Mouse (Mus musculus) hindbrain, embryonic 12.5 days (tissue): ENCODE measurements around the gene Pou3f3. TPM values are rescaled to one million over a fixed set of nuclear protein-coding genes. Genes with fewer than 3 reads are reported as not detected.

Experiments used
- ATAC-seq: fragments of 200-750 bp; cut with Nextera tagmentation; 2 replicates; pipeline ENCODE4 v1.8.0; 2017; ENCODE audit warnings: moderate TSS enrichment; ENCODE audit not compliant: low FRiP score
- H3K27ac ChIP-seq: fragments of 300-500 bp; sonication (generic); 2 replicates; pipeline ENCODE4 v1.5.1; 2016; ENCODE audit warnings: mild to moderate bottlenecking
- H3K27me3 ChIP-seq: fragments of 300-500 bp; sonication (generic); 2 replicates; pipeline ENCODE4 v1.6.1; 2016; ENCODE audit warnings: mild to moderate bottlenecking
- H3K36me3 ChIP-seq: fragments of 300-500 bp; sonication (generic); 2 replicates; pipeline ENCODE4 v1.6.1; 2016; ENCODE audit warnings: mild to moderate bottlenecking
- H3K4me1 ChIP-seq: fragments of 300-500 bp; sonication (generic); 2 replicates; pipeline ENCODE4 v1.6.1; 2016
- H3K4me2 ChIP-seq: fragments of 300-500 bp; sonication (generic); replicated peaks from 2 replicates; pipeline ENCODE4 v1.6.1; 2016; ENCODE audit warnings: mild to moderate bottlenecking
- H3K4me3 ChIP-seq: fragments of 300-500 bp; sonication (generic); 2 replicates; pipeline ENCODE4 v1.5.1; 2016; ENCODE audit warnings: mild to moderate bottlenecking
- H3K9ac ChIP-seq: fragments of 300-500 bp; sonication (generic); 2 replicates; pipeline ENCODE4 v1.6.1; 2016; ENCODE audit warnings: mild to moderate bottlenecking, moderate library complexity
- H3K9me3 ChIP-seq: fragments of 300-500 bp; sonication (generic); replicated peaks from 2 replicates; pipeline ENCODE4 v1.6.1; 2016; ENCODE audit warnings: mild to moderate bottlenecking
- WGBS: fragments of 180-500 bp; shearing (Covaris S2); methylation state at CpG from one replicate; pipeline ENCODE4 v1.1.7; 2016; 5-methylcytosine and 5-hydroxymethylcytosine counted together
- polyA plus RNA-seq: library from polyadenylated mRNA; unstranded; fragments of >200 nt; fragmentation: Nextera tagmentation; extraction: Ambion mirVana; gene quantifications from 2 replicates; pipeline ENCODE4 v1.2.1, GENCODE M21; 2016

The Pou3f3 gene
- polyA plus RNA-seq, result 28.8 and 29.2 TPM in 2 replicates

DNA sequence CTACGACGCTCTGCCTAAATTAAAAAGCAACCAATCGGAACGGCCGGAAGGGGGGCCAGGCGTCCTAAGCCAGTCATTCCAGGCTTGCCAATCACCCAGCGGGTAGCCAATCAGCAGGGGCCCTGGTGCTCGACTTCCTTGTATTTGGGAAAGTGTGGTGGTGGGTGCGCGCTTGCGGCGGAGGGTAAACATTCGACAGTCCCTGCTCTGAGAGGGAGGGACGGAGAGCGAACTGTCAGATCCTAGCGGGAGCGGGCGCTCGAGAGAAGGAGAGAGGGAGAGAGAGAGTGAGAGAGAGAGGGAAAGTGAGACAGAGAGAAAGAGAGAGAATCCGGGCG is at the start of gene Pou3f3:
Pou3f3 (plus strand) TSS at position 191 of the 338 bp plus-strand sequence.
- H3K9me3 ChIP-seq, result no peaks in the 10 kb centered on the region
- peak within 1 kb of the TSS; percentile 97 for H3K4me2 ChIP-seq
- H3K36me3 ChIP-seq, result peaks cover 23% of the 10 kb centered on the region
- peak; percentile 86 for ATAC-seq
- H3K27ac ChIP-seq, result peak within 1 kb of the TSS; percentile 100
- H3K4me3 ChIP-seq, result peak within 1 kb of the TSS; percentile 97
- no peaks in the 10 kb centered on the region for H3K4me1 ChIP-seq
- WGBS, result 1% methylated on average over 19 of the region's 21 CpGs
- H3K9ac ChIP-seq, result peak within 1 kb of the TSS; percentile 100
- H3K27me3 ChIP-seq, result no peaks in the 10 kb centered on the region

DNA sequence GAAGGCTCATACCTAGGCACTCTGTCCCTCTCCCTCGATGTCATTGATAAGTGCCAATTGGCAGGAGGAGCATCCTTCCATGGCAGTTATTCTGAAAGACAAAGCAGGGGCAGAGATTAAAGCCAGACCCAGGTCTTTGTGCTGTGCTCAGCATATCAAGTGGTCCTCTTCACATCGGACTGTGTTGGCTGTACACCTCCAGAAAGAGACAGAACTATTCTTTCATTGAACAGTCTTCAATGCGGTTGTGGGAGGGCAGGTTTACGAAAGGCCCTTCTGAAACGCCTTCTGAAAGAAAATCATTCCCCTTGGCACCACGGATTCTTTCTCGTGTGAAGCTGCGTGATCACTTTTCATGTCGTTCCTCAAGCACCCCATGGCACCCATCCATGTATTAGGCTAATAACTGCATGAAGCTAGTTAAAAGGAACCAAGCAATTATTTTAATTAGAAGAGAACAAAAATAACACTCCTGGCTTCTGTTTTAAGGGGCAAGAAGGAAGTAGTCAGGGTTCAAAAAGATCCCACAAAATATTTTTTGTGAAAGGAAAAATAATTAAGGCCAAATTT is 47.1 kb upstream of the Pou3f3 start:
- no peak overlapping the region for H3K9ac ChIP-seq
- no peak overlapping the region for H3K27ac ChIP-seq
- H3K27me3 ChIP-seq, result no peaks in the 10 kb centered on the region
- peaks cover 29% of the 10 kb centered on the region for H3K36me3 ChIP-seq
- no peak overlapping the region for H3K4me3 ChIP-seq
- 0 out of 2 replicates have a peak, but pooled peaks cover 4% of the 10 kb centered on the region for H3K9me3 ChIP-seq
- no peaks in the 10 kb centered on the region for H3K4me1 ChIP-seq
- 88% methylated on average over 9 of the region's 9 CpGs for WGBS
- no peak for ATAC-seq
- no peak overlapping the region for H3K4me2 ChIP-seq

DNA sequence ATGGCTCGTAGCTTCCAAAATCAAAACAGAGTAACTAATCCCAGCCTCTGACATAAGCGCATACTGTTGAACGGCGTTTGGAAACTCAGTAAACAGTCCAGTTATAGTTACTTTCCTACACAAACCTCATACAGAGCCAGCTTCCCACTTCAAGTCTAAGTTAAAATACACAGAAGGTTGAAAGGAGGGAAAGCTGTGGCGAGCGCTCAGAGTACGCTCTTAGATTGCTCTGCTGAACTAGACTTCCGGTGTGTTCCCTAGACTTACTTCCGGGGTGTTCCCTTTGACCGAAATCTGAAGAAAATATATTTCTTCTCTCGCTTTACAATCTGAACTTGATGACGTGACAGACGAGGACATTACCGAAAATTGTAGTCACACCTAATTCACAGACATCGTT is 44.1 kb upstream of the Pou3f3 start:
- WGBS, result 93% methylated on average over 15 of the region's 15 CpGs
- no peak overlapping the region for H3K4me2 ChIP-seq
- no peak for ATAC-seq
- no peaks in the 10 kb centered on the region for H3K27me3 ChIP-seq
- H3K4me1 ChIP-seq, result 0 out of 2 replicates have a peak, but pooled peaks cover 2% of the 10 kb centered on the region
- H3K27ac ChIP-seq, result no peak overlapping the region
- peaks cover 26% of the 10 kb centered on the region for H3K36me3 ChIP-seq
- H3K9ac ChIP-seq, result no peak overlapping the region
- no peak overlapping the region for H3K4me3 ChIP-seq
- 0 out of 2 replicates have a peak, but pooled peaks cover 4% of the 10 kb centered on the region for H3K9me3 ChIP-seq

DNA sequence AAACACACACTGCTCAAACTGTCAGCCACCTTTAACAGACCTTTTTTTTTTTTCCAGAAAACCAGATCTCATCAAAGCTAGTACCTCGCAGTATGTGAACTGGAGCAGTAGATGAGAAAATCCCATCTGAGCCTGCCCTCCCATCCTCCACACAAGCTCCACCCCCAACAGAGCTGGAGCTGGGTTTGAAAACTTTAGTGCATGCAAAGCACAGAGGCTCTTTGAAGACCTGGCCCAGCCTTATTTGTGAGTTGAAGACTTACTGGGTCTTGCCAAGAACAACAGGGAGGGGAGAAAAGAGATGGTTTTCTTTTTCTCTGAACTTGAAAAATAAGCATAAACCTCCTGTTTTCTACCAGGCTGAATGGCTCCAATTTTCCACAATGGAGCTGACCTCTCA is 28.0 kb upstream of the Pou3f3 start:
- H3K4me2 ChIP-seq, result no peak overlapping the region
- H3K27me3 ChIP-seq, result no peaks in the 10 kb centered on the region
- WGBS, result 61% methylated on average over 1 of the region's 1 CpGs
- H3K9me3 ChIP-seq, result no peaks in the 10 kb centered on the region
- peaks cover 33% of the 10 kb centered on the region for H3K36me3 ChIP-seq
- H3K4me1 ChIP-seq, result peaks cover 1% of the 10 kb centered on the region
- H3K9ac ChIP-seq, result no peak overlapping the region
- no peak for ATAC-seq
- no peak overlapping the region for H3K4me3 ChIP-seq
- H3K27ac ChIP-seq, result no peak overlapping the region

DNA sequence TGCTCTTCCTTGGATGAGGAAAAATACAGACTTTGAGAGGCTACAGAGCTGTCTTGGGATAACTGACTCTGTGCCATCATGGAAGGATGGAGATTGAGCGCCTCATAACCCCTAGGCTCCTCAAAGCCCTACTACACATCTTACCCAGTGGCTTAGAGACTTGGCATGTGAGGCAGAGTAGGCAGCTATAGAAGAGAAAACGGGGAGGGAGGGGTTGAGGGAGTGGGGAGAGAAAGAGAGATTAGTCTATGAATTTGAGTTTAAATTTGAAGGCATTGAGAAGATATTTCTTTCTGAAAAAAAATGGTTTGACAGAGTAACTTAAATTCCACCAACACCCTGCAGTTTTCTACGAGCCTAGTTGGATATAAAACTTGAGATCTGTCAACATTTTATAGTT is 14.9 kb upstream of the Pou3f3 start:
- no peak overlapping the region for H3K4me3 ChIP-seq
- H3K9ac ChIP-seq, result no peak overlapping the region
- no peaks in the 10 kb centered on the region for H3K36me3 ChIP-seq
- no peak overlapping the region for H3K4me2 ChIP-seq
- H3K27ac ChIP-seq, result no peak overlapping the region
- H3K4me1 ChIP-seq, result peaks cover 41% of the 10 kb centered on the region
- ATAC-seq, result no peak
- H3K27me3 ChIP-seq, result 0 out of 2 replicates have a peak, but pooled peaks cover 3% of the 10 kb centered on the region
- 84% methylated on average over 3 of the region's 3 CpGs for WGBS
- H3K9me3 ChIP-seq, result no peaks in the 10 kb centered on the region

DNA sequence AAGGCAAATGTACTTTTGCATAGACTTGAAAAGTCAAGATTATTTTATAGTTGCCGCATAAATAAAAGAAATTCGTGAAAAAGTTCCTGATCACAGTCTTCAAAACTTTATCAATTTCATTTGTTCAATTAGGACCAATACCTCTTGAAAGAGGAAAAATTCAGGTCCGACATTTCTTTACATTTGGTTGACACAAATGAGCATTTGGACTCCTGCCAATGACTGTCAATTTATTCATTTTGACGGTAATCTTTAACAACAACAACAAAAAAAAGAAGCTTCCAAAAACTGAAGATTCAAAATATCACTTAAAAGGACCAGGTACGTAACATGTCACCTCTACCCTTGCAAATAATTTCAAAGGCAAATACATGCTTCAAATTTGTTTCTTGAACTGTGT is 13.8 kb upstream of the Pou3f3 start:
- Histone ChIP-seq H3K36me3 (no peaks in the 10 kb centered on the region), H3K9ac (no peak overlapping the region), H3K27ac (no peak overlapping the region), H3K27me3 (0 out of 2 replicates have a peak, but pooled peaks cover 3% of the 10 kb centered on the region), H3K4me2 (no peak overlapping the region), H3K4me1 (peaks cover 45% of the 10 kb centered on the region), H3K9me3 (no peaks in the 10 kb centered on the region), H3K4me3 (no peak overlapping the region)
- no peak for ATAC-seq
- 66% methylated on average over 5 of the region's 5 CpGs for WGBS

DNA sequence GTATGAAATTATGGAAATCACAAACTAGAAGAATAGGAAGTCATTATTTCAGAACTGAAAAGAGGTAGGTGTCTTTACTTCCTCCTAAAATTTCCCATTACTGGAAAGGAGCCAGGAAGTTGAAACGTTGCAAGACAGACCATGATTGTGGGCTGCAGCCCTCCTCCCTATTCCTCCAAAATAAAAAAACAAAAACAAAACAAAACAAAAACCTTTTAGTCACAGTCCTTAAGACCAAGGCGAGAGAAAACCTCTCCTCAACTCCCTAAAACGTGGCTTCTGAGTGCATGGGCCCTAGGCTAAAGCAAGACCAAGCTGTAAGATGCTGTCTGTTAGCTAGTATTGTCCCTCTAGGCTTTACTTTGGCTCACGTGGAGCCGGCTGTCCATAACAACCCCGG is 11.7 kb upstream of the Pou3f3 start:
- ATAC-seq, result peak; percentile 20

DNA sequence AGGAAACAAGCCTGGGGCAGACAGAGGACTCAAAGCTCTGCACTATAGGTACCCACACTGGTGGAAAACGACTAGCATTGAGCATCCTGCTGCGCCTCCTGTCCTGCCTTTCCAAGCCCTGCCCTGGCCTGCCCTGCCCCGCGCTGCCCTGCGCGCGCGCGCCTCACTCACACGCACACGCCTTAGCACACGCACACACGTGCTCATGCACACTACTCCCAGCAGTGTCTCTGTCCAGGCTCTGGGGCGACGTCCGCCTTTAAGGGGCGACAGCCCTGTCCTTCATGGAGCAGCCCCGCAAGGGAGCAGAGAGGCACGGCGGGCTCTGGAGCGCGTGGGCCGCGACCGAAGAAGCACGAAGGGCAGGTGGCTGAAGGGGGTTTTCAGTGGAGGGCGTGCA is 11.2 kb upstream of the Pou3f3 start:
- Histone ChIP-seq H3K4me3 (peak overlapping the region; percentile 97), H3K36me3 (no peaks in the 10 kb centered on the region), H3K27me3 (0 out of 2 replicates have a peak, but pooled peaks cover 3% of the 10 kb centered on the region), H3K4me1 (peaks cover 50% of the 10 kb centered on the region), H3K4me2 (peak overlapping the region; percentile 97), H3K9me3 (no peaks in the 10 kb centered on the region), H3K9ac (peak overlapping the region; percentile 79), H3K27ac (peak overlapping the region; percentile 96)
- peak; percentile 62 for ATAC-seq
- WGBS, result 1% methylated on average over 27 of the region's 27 CpGs

More for the DNA sequence above, 11.7 kb upstream of the Pou3f3 start:
- Histone ChIP-seq H3K4me2 (peak overlapping the region; percentile 97), H3K4me1 (peaks cover 46% of the 10 kb centered on the region), H3K27me3 (0 out of 2 replicates have a peak, but pooled peaks cover 3% of the 10 kb centered on the region), H3K9me3 (no peaks in the 10 kb centered on the region), H3K9ac (peak overlapping the region; percentile 79), H3K27ac (peak overlapping the region; percentile 96), H3K4me3 (peak overlapping the region; percentile 97), H3K36me3 (no peaks in the 10 kb centered on the region)
- WGBS, result 3% methylated on average over 6 of the region's 6 CpGs

DNA sequence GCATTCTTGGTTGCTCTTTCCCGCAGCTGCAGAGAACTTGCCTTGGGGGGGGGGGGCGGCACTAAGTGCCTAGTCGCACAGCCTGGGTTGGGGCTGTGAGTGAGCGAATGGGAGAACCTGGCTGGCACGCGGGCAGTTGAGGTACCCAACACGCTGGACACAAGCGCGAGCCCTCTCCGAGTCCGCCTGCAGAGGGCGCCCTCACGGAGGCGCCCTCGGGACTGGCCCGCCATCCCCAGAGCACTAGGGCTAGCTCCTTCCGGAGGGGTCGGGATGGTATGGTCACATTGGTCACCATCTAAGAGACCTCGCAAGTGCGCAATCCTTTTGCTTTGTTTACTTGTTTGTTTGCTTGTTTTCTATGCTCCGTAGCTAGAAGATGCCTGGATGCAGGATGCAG is 10.8 kb upstream of the Pou3f3 start:
- ATAC-seq, result peak; percentile 58
- H3K27ac ChIP-seq, result peak overlapping the region; percentile 96
- peak overlapping the region; percentile 79 for H3K9ac ChIP-seq
- H3K4me3 ChIP-seq, result peak overlapping the region; percentile 97
- peak overlapping the region; percentile 97 for H3K4me2 ChIP-seq
- under 1% methylated on average over 21 of the region's 21 CpGs for WGBS
- H3K9me3 ChIP-seq, result no peaks in the 10 kb centered on the region
- H3K36me3 ChIP-seq, result no peaks in the 10 kb centered on the region
- 0 out of 2 replicates have a peak, but pooled peaks cover 3% of the 10 kb centered on the region for H3K27me3 ChIP-seq
- peaks cover 55% of the 10 kb centered on the region for H3K4me1 ChIP-seq

DNA sequence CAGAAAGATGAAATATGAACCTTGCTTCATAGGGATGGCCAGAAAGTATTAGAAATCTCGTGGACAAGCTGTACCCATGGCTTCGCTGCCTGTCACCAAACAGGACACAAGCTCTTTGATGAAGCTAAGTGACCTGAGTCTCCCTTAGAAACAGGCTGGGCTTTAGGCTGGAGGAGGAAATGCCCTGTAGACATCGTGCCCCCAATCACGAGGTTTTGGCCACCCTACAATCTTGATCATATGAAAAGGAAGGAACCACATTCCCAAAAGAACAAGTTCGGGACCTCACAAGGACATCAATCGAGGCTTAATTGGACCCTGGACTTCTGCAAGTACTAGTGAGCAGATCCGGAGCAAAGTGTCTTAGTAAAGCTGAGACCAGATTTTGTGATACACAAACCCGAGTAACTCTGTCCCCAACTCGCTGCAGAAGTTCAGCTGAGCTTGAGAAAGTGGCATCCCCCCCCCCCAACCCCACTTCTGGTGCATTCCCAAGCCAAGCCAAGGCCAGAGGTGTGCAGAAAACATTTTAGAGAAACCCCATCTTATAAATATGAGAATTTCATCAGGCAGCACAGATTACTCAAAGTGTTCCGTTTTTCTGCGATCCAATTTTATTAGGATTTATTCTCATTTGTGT is 10.1 kb upstream of the Pou3f3 start:
- ATAC-seq, result no peak
- H3K4me1 ChIP-seq, result peaks cover 54% of the 10 kb centered on the region

DNA sequence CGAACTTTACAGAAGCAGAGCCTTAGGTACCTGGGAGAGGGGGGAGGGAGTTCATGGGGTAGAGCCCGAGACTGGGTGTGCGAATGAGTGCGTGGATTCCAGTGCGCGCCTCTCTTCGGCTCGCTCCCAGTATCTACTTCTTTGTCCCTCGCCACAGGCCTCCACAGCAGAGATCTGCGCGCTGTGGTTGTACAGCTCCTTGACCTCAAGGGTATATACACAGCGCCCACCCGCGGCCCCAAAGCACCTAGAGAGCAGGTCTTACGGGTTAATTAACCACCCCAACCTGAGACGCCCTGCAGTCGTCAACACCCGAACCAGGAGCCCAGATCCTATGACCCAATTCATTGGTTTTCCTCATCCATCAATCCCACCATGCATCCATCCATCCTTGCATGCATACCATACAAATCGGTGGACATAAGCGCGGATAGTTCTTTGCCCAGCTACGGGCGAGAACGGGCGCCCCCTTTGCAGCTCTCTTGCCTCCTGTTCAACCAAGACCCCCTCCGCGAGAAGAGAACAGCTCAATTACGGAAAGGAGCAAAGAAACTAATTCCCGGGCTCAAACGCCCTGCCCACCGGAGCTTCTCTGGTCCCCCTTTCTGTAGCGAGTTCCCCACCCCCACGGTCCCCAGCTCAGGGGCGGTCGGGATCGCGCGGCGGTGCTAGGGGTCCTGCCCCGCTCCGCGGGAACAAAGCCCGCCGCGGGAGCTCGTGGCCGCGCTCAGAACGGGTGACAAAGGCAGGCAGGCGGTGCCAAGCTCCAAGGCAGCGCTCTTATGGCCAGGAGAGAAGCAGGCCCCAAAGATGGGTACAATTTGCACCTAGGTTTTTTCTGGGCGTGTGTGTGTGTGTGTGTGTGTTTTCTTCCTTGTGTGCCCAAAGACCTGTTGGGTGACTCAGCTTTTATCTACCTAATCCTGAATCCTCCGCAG is 9.1 kb upstream of the Pou3f3 start:
- ATAC-seq, result peak; percentile 71
- Histone ChIP-seq H3K4me1 (peaks cover 54% of the 10 kb centered on the region), H3K27me3 (0 out of 2 replicates have a peak, but pooled peaks cover 3% of the 10 kb centered on the region), H3K36me3 (no peaks in the 10 kb centered on the region), H3K9me3 (no peaks in the 10 kb centered on the region), H3K4me3 (peak overlapping the region; percentile 97), H3K4me2 (peak overlapping the region; percentile 97), H3K27ac (peak overlapping the region; percentile 96), H3K9ac (peak overlapping the region; percentile 79)
- under 1% methylated on average over 52 of the region's 53 CpGs for WGBS

More for the DNA sequence above, 10.1 kb upstream of the Pou3f3 start:
- Histone ChIP-seq H3K4me2 (peak overlapping the region; percentile 97), H3K4me3 (peak overlapping the region; percentile 97), H3K9ac (peak overlapping the region; percentile 79), H3K36me3 (no peaks in the 10 kb centered on the region), H3K9me3 (no peaks in the 10 kb centered on the region), H3K27ac (peak overlapping the region; percentile 96), H3K27me3 (0 out of 2 replicates have a peak, but pooled peaks cover 3% of the 10 kb centered on the region)
- 2% methylated on average over 11 of the region's 11 CpGs for WGBS

DNA sequence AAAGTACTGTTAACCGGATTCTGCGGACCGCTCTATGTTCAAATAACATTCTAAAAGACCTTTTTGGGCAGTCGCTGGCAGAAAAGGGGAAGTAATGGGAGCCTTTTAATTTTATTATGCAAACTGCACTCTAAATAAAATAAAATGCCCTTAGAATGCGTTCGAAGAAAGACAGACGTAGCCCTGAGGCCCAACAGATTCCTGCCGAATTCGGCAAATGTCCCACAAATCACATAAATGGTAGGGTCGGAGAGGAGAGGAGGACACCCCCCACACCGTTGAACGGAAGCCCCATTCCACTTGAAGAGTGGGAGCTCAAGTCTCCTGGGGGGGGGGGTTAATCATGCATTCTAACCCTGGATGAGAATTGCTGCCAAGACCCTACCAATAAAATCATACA is 8.3 kb upstream of the Pou3f3 start:
- no peak for ATAC-seq
- 1% methylated on average over 12 of the region's 12 CpGs for WGBS
- H3K36me3 ChIP-seq, result no peaks in the 10 kb centered on the region
- no peaks in the 10 kb centered on the region for H3K9me3 ChIP-seq
- H3K9ac ChIP-seq, result peak overlapping the region; percentile 79
- 0 out of 2 replicates have a peak, but pooled peaks cover 3% of the 10 kb centered on the region for H3K27me3 ChIP-seq
- peak overlapping the region; percentile 97 for H3K4me3 ChIP-seq
- H3K4me1 ChIP-seq, result peaks cover 54% of the 10 kb centered on the region
- peak overlapping the region; percentile 96 for H3K27ac ChIP-seq
- H3K4me2 ChIP-seq, result peak overlapping the region; percentile 97
